Mouse (Mus musculus): ENCODE results near the gene Hcar2. TPM values are rescaled to one million over a fixed set of nuclear protein-coding genes. Genes with fewer than 3 reads are reported as not detected.
A peak's percentile ranks its signal among the peaks of the same experiment; 100 is the strongest.

Gene Hcar2
- total and polyA plus RNA-seq, 2 experiments from 2014 or later = not detected

DNA sequence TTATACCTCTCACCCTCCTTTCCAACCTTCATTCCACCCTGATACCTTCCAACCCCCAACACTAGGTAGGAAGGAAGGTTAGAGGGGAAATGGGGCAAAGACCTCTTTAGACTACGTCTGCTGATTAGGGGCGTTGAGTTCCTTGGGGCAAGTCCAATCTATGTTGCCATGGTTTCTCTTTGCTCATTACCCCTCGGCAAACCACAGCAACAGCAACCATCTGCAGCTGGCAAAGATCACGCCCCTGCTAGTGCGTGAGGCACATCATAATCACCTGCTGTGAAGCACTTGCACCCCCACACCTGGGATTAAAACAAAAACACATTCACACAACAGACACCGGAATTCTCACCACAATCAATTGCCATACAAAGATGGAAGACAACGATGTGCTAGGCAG, 42.6 kb downstream of the Hcar2 start:
- no peak overlapping the region for H3K4me3 ChIP-seq (ENCODE audit: low read depth, low read length)
- H3K36me3 ChIP-seq (ENCODE audit: insufficient read depth) = no peaks in the 10 kb centered on the region
- H3K4me1 ChIP-seq (ENCODE audit: insufficient read depth) = no peaks in the 10 kb centered on the region
- ATAC-seq = peak; percentile 42; the same call in 1 of the 2 replicates
- no peak for TF ChIP-seq CTCF (IDR thresholded peaks at IDR 0.05; ENCODE audit: low read depth)
- H3K9me3 ChIP-seq (ENCODE audit: low read length) = no peaks in the 10 kb centered on the region
- DNase-seq = peak; percentile 44
- no peak overlapping the region for H3K9ac ChIP-seq
- H3K27me3 ChIP-seq (ENCODE audit: insufficient read depth, low read length) = no peaks in the 10 kb centered on the region
- 36% methylated on average over 7 of the region's 7 CpGs for WGBS
- no peak overlapping the region for H3K4me2 ChIP-seq (ENCODE audit: low read depth)
- H3K27ac ChIP-seq (ENCODE audit: low read depth, low read length) = no peak overlapping the region

DNA sequence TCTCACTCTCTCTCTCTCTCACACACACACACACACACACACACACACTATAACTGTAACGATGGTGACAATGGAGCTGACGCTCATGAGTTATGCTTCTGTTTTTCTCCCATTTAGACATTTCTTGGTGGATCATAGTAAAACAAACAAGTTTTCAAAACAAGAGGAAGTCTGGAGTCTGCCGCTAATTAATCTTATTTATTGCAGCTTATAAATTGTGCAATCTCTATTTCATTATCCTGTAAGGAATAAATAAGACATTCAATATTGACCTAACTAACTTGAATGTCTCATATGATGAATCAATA, 44.1 kb downstream of the Hcar2 start:
- 93% methylated on average over 3 of the region's 3 CpGs for WGBS
- no peak for TF ChIP-seq CTCF (IDR thresholded peaks at IDR 0.05; ENCODE audit: low read depth)
- Histone ChIP-seq H3K9me3 (ENCODE audit: low read length) (no peaks in the 10 kb centered on the region), H3K27me3 (ENCODE audit: insufficient read depth, low read length) (no peaks in the 10 kb centered on the region), H3K4me3 (ENCODE audit: low read depth, low read length) (no peak overlapping the region), H3K36me3 (ENCODE audit: insufficient read depth) (no peaks in the 10 kb centered on the region), H3K9ac (no peak overlapping the region), H3K4me1 (ENCODE audit: insufficient read depth) (no peaks in the 10 kb centered on the region), H3K4me2 (ENCODE audit: low read depth) (no peak overlapping the region), H3K27ac (ENCODE audit: low read depth, low read length) (no peak overlapping the region)
- no peak for ATAC-seq
- no peak for DNase-seq

DNA sequence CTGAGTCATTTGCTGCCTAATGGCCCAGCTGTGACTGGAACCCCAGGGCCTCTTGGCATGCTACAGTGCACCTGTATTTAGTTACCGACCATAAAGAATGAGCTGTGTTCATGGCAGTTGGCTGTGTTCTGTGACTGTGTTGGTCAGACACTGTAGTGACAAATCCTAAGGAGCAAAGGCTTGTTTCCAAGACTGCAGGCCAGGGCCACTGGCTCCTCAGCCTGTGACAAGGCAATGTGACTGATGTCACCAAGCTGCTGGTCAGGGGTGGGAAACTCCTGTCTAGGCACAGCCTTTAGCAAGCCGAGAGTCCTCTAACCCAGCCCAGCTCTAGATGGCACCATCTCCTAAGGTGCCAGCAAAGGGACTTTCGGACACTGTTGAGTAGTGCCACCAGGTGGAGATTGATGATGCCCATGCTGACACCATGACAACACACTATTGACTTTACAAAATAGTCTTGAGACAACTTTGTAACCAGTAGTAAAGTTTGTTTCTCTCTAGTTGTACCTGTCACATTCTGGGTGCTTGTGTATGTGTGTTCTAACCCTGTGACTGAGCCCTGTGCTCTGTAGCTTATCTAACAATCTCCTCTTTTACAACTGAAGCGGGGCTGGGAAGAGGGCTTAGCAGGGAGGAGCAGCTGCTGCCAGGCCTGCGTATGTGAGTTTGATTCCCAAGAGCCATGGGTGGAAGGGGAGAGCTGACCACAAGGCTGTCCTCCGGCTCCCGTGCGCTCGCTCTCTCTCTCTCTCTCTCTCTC, 44.6 kb downstream of the Hcar2 start:
- Histone ChIP-seq H3K4me2 (ENCODE audit: low read depth) (no peak overlapping the region), H3K4me3 (ENCODE audit: low read depth, low read length) (no peak overlapping the region), H3K4me1 (ENCODE audit: insufficient read depth) (no peaks in the 10 kb centered on the region), H3K27ac (ENCODE audit: low read depth, low read length) (no peak overlapping the region), H3K27me3 (ENCODE audit: insufficient read depth, low read length) (no peaks in the 10 kb centered on the region), H3K36me3 (ENCODE audit: insufficient read depth) (no peaks in the 10 kb centered on the region), H3K9me3 (ENCODE audit: low read length) (no peaks in the 10 kb centered on the region), H3K9ac (no peak overlapping the region)
- WGBS = 88% methylated on average over 9 of the region's 9 CpGs
- DNase-seq (no peak), ATAC-seq (no peak)
- TF ChIP-seq CTCF (IDR thresholded peaks at IDR 0.05; ENCODE audit: low read depth) = peak; percentile 30; the same call in 1 of the 2 replicates

DNA sequence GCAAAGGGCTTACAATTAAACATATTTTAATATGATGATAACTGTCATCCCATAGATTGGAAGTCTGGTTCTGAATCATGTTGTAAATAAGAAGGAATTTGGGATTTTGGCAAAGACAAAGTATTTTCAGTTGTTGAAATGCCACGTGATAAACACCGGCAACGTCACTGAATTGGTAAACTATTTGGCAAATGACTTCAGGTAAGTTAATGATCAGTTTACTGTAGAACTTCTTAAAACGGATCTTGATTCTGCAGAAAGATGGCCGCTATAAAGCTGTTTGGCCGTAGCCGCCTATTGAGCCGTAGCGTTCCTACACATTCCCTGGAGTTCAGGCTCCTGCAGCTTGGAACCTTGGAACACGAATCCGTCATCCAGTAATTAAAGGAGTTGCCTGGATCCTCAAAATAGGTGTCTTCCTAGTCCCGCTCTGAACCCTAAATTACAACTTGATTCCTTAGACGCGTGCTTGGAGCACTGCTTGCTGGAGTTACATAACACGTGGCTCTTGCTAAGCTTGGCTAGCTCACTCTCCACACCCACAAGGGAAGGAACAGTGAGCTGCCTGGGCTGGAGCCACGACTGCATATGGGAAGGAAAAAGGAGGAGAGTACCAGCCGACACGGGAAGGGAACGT, 46.2 kb downstream of the Hcar2 start:
- WGBS = 90% methylated on average over 19 of the region's 19 CpGs
- Histone ChIP-seq H3K27ac (ENCODE audit: low read depth, low read length) (no peak overlapping the region), H3K4me2 (ENCODE audit: low read depth) (no peak overlapping the region), H3K9ac (no peak overlapping the region), H3K9me3 (ENCODE audit: low read length) (no peaks in the 10 kb centered on the region), H3K36me3 (ENCODE audit: insufficient read depth) (no peaks in the 10 kb centered on the region), H3K27me3 (ENCODE audit: insufficient read depth, low read length) (no peaks in the 10 kb centered on the region), H3K4me3 (ENCODE audit: low read depth, low read length) (no peak overlapping the region), H3K4me1 (ENCODE audit: insufficient read depth) (no peaks in the 10 kb centered on the region)
- DNase-seq (no peak), ATAC-seq (no peak)
- no peak for TF ChIP-seq CTCF (IDR thresholded peaks at IDR 0.05; ENCODE audit: low read depth)

DNA sequence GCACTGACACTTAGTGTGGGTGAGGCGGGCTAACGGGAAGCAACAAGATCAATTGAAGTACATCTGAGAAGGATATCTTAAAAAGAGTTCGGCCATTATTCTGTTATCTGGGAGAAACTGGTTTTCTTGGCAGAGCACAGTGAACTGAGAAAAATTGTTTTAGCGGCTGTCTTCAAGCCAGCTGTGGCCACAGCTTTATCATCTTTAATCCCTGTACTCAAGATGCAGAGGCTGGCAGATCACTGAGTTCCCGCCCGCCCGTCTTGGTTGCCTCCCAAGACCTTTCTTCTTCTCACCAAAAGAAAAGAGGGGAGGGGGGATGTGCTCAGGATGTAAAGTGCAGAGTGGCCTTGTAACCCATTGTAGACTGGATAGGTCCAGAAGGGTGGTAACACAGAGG, 48.4 kb downstream of the Hcar2 start:
- H3K4me3 ChIP-seq (ENCODE audit: low read depth, low read length) = no peak overlapping the region
- no peaks in the 10 kb centered on the region for H3K9me3 ChIP-seq (ENCODE audit: low read length)
- no peak overlapping the region for H3K27ac ChIP-seq (ENCODE audit: low read depth, low read length)
- TF ChIP-seq CTCF (IDR thresholded peaks at IDR 0.05; ENCODE audit: low read depth) = no peak
- no peaks in the 10 kb centered on the region for H3K27me3 ChIP-seq (ENCODE audit: insufficient read depth, low read length)
- WGBS = 80% methylated on average over 7 of the region's 7 CpGs
- DNase-seq (no peak), ATAC-seq (no peak)
- no peaks in the 10 kb centered on the region for H3K4me1 ChIP-seq (ENCODE audit: insufficient read depth)
- H3K36me3 ChIP-seq (ENCODE audit: insufficient read depth) = no peaks in the 10 kb centered on the region
- no peak overlapping the region for H3K9ac ChIP-seq
- no peak overlapping the region for H3K4me2 ChIP-seq (ENCODE audit: low read depth)

Other genes starting within 250 kb of the Hcar2 start
- 89.8 and 102 TPM in 2 replicates for gene Clip1, start 180.9 kb downstream of the Hcar2 start, total RNA-seq (2014; rRNA removed)
- 52.2 and 73.1 TPM in 2 replicates for gene Clip1, start 180.9 kb downstream of the Hcar2 start, polyA plus RNA-seq (2015; fragmentation: Nextera tagmentation; extraction: Ambion mirVana)
- 25.8 and 32.1 TPM in 2 replicates for gene Zcchc8, start 144.4 kb downstream of the Hcar2 start, total RNA-seq (2014; rRNA removed)
- 39.8 and 54.1 TPM in 2 replicates for gene Zcchc8, start 144.4 kb downstream of the Hcar2 start, polyA plus RNA-seq (2015; fragmentation: Nextera tagmentation; extraction: Ambion mirVana)
- 97.4 and 118 TPM in 2 replicates for gene Rsrc2, start 116.1 kb downstream of the Hcar2 start, total RNA-seq (2014; rRNA removed)
- 122 and 126 TPM in 2 replicates for gene Rsrc2, start 116.1 kb downstream of the Hcar2 start, polyA plus RNA-seq (2015; fragmentation: Nextera tagmentation; extraction: Ambion mirVana)
- gene Kntc1, start 115.8 kb downstream of the Hcar2 start, total RNA-seq (2014; rRNA removed) = 2.9 and 12.1 TPM in 2 replicates
- gene Kntc1, start 115.8 kb downstream of the Hcar2 start, polyA plus RNA-seq (2015; fragmentation: Nextera tagmentation; extraction: Ambion mirVana) = 1.7 and 3.3 TPM in 2 replicates
- 0.62 and 1.00 TPM in 2 replicates for gene Hcar1, start 14.5 kb upstream of the Hcar2 start, total RNA-seq (2014; rRNA removed)
- 0.60 and 0.61 TPM in 2 replicates for gene Hcar1, start 14.5 kb upstream of the Hcar2 start, polyA plus RNA-seq (2015; fragmentation: Nextera tagmentation; extraction: Ambion mirVana)
- gene Denr, start 41.7 kb upstream of the Hcar2 start, total RNA-seq (2014; rRNA removed) = 25.2 and 25.3 TPM in 2 replicates
- 128 and 130 TPM in 2 replicates for gene Denr, start 41.7 kb upstream of the Hcar2 start, polyA plus RNA-seq (2015; fragmentation: Nextera tagmentation; extraction: Ambion mirVana)
- 0.38 and 0.57 TPM in 2 replicates for gene Gm43518, start 61.9 kb upstream of the Hcar2 start, total RNA-seq (2014; rRNA removed)
- 0.30 and 1.2 TPM in 2 replicates for gene Gm43518, start 61.9 kb upstream of the Hcar2 start, polyA plus RNA-seq (2015; fragmentation: Nextera tagmentation; extraction: Ambion mirVana)
- 3.6 and 3.7 TPM in 2 replicates for gene Ccdc62, start 65.2 kb upstream of the Hcar2 start, total RNA-seq (2014; rRNA removed)
- gene Ccdc62, start 65.2 kb upstream of the Hcar2 start, polyA plus RNA-seq (2015; fragmentation: Nextera tagmentation; extraction: Ambion mirVana) = 3.3 and 3.7 TPM in 2 replicates
- 52.2 and 55.0 TPM in 2 replicates for gene Hip1r, start 108.1 kb upstream of the Hcar2 start, total RNA-seq (2014; rRNA removed)
- 22.2 and 29.8 TPM in 2 replicates for gene Hip1r, start 108.1 kb upstream of the Hcar2 start, polyA plus RNA-seq (2015; fragmentation: Nextera tagmentation; extraction: Ambion mirVana)
- 62.0 and 62.2 TPM in 2 replicates for gene Vps37b, start 166.8 kb upstream of the Hcar2 start, total RNA-seq (2014; rRNA removed)
- 76.5 and 90.8 TPM in 2 replicates for gene Vps37b, start 166.8 kb upstream of the Hcar2 start, polyA plus RNA-seq (2015; fragmentation: Nextera tagmentation; extraction: Ambion mirVana)
- 24.9 and 25.0 TPM in 2 replicates for gene Abcb9, start 230.3 kb upstream of the Hcar2 start, total RNA-seq (2014; rRNA removed)
- 13.9 and 19.7 TPM in 2 replicates for gene Abcb9, start 230.3 kb upstream of the Hcar2 start, polyA plus RNA-seq (2015; fragmentation: Nextera tagmentation; extraction: Ambion mirVana)
- gene Ogfod2, start 246.8 kb upstream of the Hcar2 start, total RNA-seq (2014; rRNA removed) = 56.0 and 58.3 TPM in 2 replicates
- 40.7 and 44.2 TPM in 2 replicates for gene Ogfod2, start 246.8 kb upstream of the Hcar2 start, polyA plus RNA-seq (2015; fragmentation: Nextera tagmentation; extraction: Ambion mirVana)